Mouse (Mus musculus) small intestine, adult 2 months (tissue): ENCODE data around the gene Tst.

Experiments used
- CTCF ChIP-seq: fragments of 200-500 bp; IDR thresholded peaks from 2 replicates; pipeline ENCODE4 v1.5.1; 2012; ENCODE audit warnings: low read depth, mild to moderate bottlenecking, control low read depth, inconsistent platforms, low read length, moderate library complexity, mixed read lengths; ENCODE audit not compliant: insufficient replicate concordance, insufficient read length; ENCODE audit errors: extremely low read depth
- POLR2A ChIP-seq: fragments of 200-500 bp; IDR thresholded peaks from 2 replicates; pipeline ENCODE4 v1.6.1; 2012; ENCODE audit warnings: low read depth, mild to moderate bottlenecking, control low read depth, inconsistent platforms, low read length, moderate library complexity

DNA sequence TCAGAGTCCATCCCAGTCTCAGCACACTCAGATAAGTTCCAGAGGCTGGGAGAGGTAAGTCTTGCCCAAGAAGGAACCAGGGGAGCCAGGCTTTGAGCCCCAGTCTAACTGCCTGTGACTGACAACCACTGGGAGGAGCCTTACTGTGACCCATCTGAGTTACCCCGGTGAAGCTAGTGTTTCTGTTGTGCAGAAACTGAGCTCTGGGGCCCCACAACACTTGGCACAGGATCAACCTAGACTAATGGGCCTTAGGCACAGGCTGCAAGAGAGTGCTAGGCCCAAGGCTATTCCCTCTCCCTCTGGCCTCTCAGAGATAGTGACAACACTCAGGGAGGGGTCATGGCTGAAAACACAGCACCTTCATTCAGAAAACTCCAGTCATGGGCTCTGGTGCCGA lies 45.5 kb upstream of the Tst start:
- TF ChIP-seq CTCF (no peak), POLR2A (no peak)
